Mouse (Mus musculus): ENCODE data around the gene Ntn1. TPM values are rescaled to one million over a fixed set of nuclear protein-coding genes. Genes with fewer than 3 reads are reported as not detected.

Gene Ntn1
- polyA plus RNA-seq, 1 experiment from 2014 or later = 17.7 TPM

GRCm38 (mm10) chr11:68286142-68286808 is 114.3 kb downstream of the Ntn1 start:
- Histone ChIP-seq H3K9ac (ENCODE audit: low read length) (peak overlapping the region; percentile 31; the same call in 1 of the 2 replicates), H3K4me2 (ENCODE audit: low read depth, low read length) (no peak overlapping the region), H3K36me3 (ENCODE audit: control insufficient read depth, insufficient read depth) (no peaks in the 10 kb centered on the region)

DNA sequence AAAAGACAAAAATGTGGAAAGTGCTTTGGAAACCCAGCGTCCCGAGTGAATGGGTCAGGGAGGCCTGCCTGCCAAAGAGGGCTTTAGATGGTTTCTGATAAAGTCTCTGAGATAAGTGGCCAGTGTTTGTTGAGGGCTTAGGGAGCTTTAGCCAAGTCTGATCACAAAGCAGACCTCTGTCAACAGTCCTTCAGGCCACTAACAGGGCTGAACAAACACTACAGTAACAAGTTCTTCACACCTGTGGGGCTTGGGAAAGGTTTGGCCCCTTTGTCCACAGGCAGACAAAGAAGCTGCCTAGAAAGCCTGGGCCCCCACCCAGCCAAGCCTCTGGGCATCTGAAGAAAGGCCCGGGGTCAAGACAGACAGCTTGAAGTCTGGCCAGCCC is 114.9 kb downstream of the Ntn1 start:
- peaks cover 16% of the 10 kb centered on the region for H3K4me1 ChIP-seq (ENCODE audit: control insufficient read depth, insufficient read depth, low read length)
- H3K9me3 ChIP-seq (replicated peaks; ENCODE audit: control insufficient read depth, low read length) = no peaks in the 10 kb centered on the region
- ATAC-seq (replicated peaks; ENCODE audit: extremely low read depth, insufficient read depth, low FRiP score) = no peak
- no peak overlapping the region for H3K4me2 ChIP-seq (ENCODE audit: low read depth, low read length)
- 33% methylated on average over 3 of the region's 3 CpGs for WGBS
- no peak overlapping the region for H3K4me3 ChIP-seq (ENCODE audit: low read length)
- H3K9ac ChIP-seq (ENCODE audit: low read length) = peak overlapping the region; percentile 31; the same call in 1 of the 2 replicates
- H3K27ac ChIP-seq (ENCODE audit: low read length) = 0 out of 2 replicates have a peak overlapping the region, but pooled peaks have one; percentile 25
- H3K27me3 ChIP-seq (ENCODE audit: control insufficient read depth, insufficient read depth, low read length) = no peaks in the 10 kb centered on the region
- no peaks in the 10 kb centered on the region for H3K36me3 ChIP-seq (ENCODE audit: control insufficient read depth, insufficient read depth)

More at GRCm38 (mm10) chr11:68286142-68286808, 114.3 kb downstream of the Ntn1 start:
- Histone ChIP-seq H3K27me3 (ENCODE audit: control insufficient read depth, insufficient read depth, low read length) (no peaks in the 10 kb centered on the region), H3K4me3 (ENCODE audit: low read length) (no peak overlapping the region), H3K4me1 (ENCODE audit: control insufficient read depth, insufficient read depth, low read length) (peaks cover 16% of the 10 kb centered on the region), H3K27ac (ENCODE audit: low read length) (0 out of 2 replicates have a peak overlapping the region, but pooled peaks have one; percentile 25), H3K9me3 (replicated peaks; ENCODE audit: control insufficient read depth, low read length) (no peaks in the 10 kb centered on the region)
- 45% methylated on average over 10 of the region's 10 CpGs for WGBS
- ATAC-seq (replicated peaks; ENCODE audit: extremely low read depth, insufficient read depth, low FRiP score) = peak; percentile 64; the same call in 1 of the 2 replicates

DNA sequence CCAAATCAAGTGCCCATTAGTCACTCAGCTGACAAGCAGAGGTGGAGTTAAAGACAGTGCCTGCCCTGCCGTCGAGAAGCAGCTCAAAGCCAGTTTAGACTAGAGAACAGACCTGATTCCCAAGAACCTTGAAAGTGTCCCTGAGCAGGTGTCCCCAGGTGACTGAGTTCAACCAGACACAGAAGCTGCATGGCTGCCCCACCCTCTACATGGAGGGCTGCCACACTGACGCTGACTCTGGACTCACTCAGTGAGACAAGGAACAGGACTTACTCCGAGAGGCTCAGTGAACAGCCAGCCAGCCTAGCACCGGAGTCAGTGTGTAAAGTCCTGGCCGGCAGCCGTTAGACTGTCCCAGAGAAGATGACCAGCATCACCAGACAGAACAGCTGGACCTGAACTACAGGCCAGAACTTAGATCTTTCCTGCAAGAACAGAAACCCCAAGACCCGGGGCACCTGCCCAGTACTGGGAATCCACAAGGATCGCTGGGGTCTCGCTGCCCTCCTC is 120.6 kb downstream of the Ntn1 start:
- Histone ChIP-seq H3K4me2 (ENCODE audit: low read depth, low read length) (no peak overlapping the region), H3K36me3 (ENCODE audit: control insufficient read depth, insufficient read depth) (0 out of 2 replicates have a peak, but pooled peaks cover 2% of the 10 kb centered on the region), H3K9me3 (replicated peaks; ENCODE audit: control insufficient read depth, low read length) (no peaks in the 10 kb centered on the region), H3K9ac (ENCODE audit: low read length) (no peak overlapping the region), H3K4me1 (ENCODE audit: control insufficient read depth, insufficient read depth, low read length) (no peaks in the 10 kb centered on the region), H3K27me3 (ENCODE audit: control insufficient read depth, insufficient read depth, low read length) (no peaks in the 10 kb centered on the region), H3K4me3 (ENCODE audit: low read length) (no peak overlapping the region), H3K27ac (ENCODE audit: low read length) (no peak overlapping the region)
- ATAC-seq (replicated peaks; ENCODE audit: extremely low read depth, insufficient read depth, low FRiP score) = no peak
- 71% methylated on average over 10 of the region's 10 CpGs for WGBS

DNA sequence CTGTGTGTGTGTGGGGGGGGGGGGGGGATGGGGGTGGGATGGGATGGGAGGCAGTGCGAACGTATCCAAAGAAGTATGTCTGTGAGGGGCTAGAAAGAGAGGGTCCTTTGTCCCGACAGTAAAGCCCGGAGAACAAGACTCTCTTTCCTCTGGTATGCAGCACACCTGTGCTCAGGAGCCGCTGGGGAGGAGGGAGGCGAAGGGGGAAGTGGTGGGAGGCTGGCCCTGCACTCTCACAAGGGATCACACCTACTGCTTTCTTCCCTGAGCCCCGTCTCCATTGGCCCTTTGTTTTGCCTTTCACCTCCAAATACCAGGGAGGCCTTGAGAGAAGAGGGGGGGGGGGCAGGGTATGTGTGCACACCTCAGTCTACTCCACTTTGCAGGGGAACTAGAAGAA is 123.7 kb downstream of the Ntn1 start:
- Histone ChIP-seq H3K27me3 (ENCODE audit: control insufficient read depth, insufficient read depth, low read length) (no peaks in the 10 kb centered on the region), H3K27ac (ENCODE audit: low read length) (no peak overlapping the region), H3K36me3 (ENCODE audit: control insufficient read depth, insufficient read depth) (0 out of 2 replicates have a peak, but pooled peaks cover 2% of the 10 kb centered on the region), H3K4me3 (ENCODE audit: low read length) (no peak overlapping the region), H3K9ac (ENCODE audit: low read length) (no peak overlapping the region), H3K4me1 (ENCODE audit: control insufficient read depth, insufficient read depth, low read length) (no peaks in the 10 kb centered on the region), H3K4me2 (ENCODE audit: low read depth, low read length) (no peak overlapping the region), H3K9me3 (replicated peaks; ENCODE audit: control insufficient read depth, low read length) (no peaks in the 10 kb centered on the region)
- ATAC-seq (replicated peaks; ENCODE audit: extremely low read depth, insufficient read depth, low FRiP score) = no peak
- WGBS = 57% methylated on average over 5 of the region's 7 CpGs

- H3K4me2 ChIP-seq (ENCODE audit: low read depth, low read length) = no peak overlapping the region
- no peak for ATAC-seq (replicated peaks; ENCODE audit: extremely low read depth, insufficient read depth, low FRiP score)
- H3K36me3 ChIP-seq (ENCODE audit: control insufficient read depth, insufficient read depth) = 0 out of 2 replicates have a peak, but pooled peaks cover 2% of the 10 kb centered on the region
- no peaks in the 10 kb centered on the region for H3K4me1 ChIP-seq (ENCODE audit: control insufficient read depth, insufficient read depth, low read length)
- H3K9me3 ChIP-seq (replicated peaks; ENCODE audit: control insufficient read depth, low read length) = no peaks in the 10 kb centered on the region
- WGBS = 69% methylated on average over 10 of the region's 10 CpGs
- H3K27me3 ChIP-seq (ENCODE audit: control insufficient read depth, insufficient read depth, low read length) = no peaks in the 10 kb centered on the region
- no peak overlapping the region for H3K4me3 ChIP-seq (ENCODE audit: low read length)
- H3K27ac ChIP-seq (ENCODE audit: low read length) = no peak overlapping the region
- H3K9ac ChIP-seq (ENCODE audit: low read length) = no peak overlapping the region
Measured at GRCm38 (mm10) chr11:68274331-68274811, 126.3 kb downstream of the Ntn1 start.

GRCm38 (mm10) chr11:68273855-68274254 is 126.8 kb downstream of the Ntn1 start:
- no peak overlapping the region for H3K4me3 ChIP-seq (ENCODE audit: low read length)
- 0 out of 2 replicates have a peak, but pooled peaks cover 2% of the 10 kb centered on the region for H3K36me3 ChIP-seq (ENCODE audit: control insufficient read depth, insufficient read depth)
- H3K27me3 ChIP-seq (ENCODE audit: control insufficient read depth, insufficient read depth, low read length) = no peaks in the 10 kb centered on the region
- H3K27ac ChIP-seq (ENCODE audit: low read length) = no peak overlapping the region
- no peak overlapping the region for H3K4me2 ChIP-seq (ENCODE audit: low read depth, low read length)
- no peak for ATAC-seq (replicated peaks; ENCODE audit: extremely low read depth, insufficient read depth, low FRiP score)
- H3K9ac ChIP-seq (ENCODE audit: low read length) = no peak overlapping the region
- H3K4me1 ChIP-seq (ENCODE audit: control insufficient read depth, insufficient read depth, low read length) = no peaks in the 10 kb centered on the region
- H3K9me3 ChIP-seq (replicated peaks; ENCODE audit: control insufficient read depth, low read length) = no peaks in the 10 kb centered on the region
- WGBS = 87% methylated on average over 12 of the region's 12 CpGs

DNA sequence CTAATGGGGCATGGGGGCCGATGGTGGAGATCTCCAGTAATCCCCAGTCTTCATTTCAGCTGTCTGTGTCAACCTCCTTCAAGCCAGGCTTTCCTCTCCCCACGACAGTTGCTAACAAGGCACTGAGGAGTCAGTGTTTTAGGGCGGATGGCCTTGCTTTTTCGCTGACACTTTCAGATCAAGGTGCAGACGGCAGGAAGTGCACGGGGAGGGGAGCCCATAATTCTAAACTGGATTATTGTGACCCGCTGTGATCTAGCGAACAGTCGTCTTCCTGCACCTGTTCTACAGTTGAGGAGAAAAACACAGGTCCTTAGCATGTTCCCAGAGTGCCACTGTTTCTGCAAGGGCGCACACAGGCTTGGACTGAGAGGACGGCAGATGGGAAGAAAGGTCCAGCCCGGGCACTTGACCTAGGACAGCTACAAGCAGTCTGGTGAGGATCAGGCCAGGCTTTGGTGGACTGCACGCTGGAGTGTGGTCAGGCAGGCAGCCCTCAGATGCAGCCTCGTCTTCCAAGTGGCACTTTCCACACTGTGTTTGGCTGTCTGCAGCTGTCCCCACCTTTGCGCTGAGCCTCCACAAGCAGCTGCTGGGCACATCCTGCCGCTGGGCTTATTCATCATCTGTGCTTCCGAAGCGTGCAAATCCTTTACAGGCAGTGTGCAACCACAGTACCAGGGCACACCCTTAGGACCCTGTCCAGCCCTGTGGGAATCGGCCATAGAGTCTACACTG is 129.7 kb downstream of the Ntn1 start:
- H3K9ac ChIP-seq (ENCODE audit: low read length) = no peak overlapping the region
- H3K4me2 ChIP-seq (ENCODE audit: low read depth, low read length) = no peak overlapping the region
- no peaks in the 10 kb centered on the region for H3K27me3 ChIP-seq (ENCODE audit: control insufficient read depth, insufficient read depth, low read length)
- 0 out of 2 replicates have a peak, but pooled peaks cover 2% of the 10 kb centered on the region for H3K36me3 ChIP-seq (ENCODE audit: control insufficient read depth, insufficient read depth)
- ATAC-seq (replicated peaks; ENCODE audit: extremely low read depth, insufficient read depth, low FRiP score) = peak; percentile 32; the same call in 1 of the 2 replicates
- no peaks in the 10 kb centered on the region for H3K4me1 ChIP-seq (ENCODE audit: control insufficient read depth, insufficient read depth, low read length)
- H3K9me3 ChIP-seq (replicated peaks; ENCODE audit: control insufficient read depth, low read length) = no peaks in the 10 kb centered on the region
- H3K4me3 ChIP-seq (ENCODE audit: low read length) = no peak overlapping the region
- peak overlapping the region; percentile 56; the same call in 1 of the 2 replicates for H3K27ac ChIP-seq (ENCODE audit: low read length)
- 69% methylated on average over 19 of the region's 19 CpGs for WGBS

DNA sequence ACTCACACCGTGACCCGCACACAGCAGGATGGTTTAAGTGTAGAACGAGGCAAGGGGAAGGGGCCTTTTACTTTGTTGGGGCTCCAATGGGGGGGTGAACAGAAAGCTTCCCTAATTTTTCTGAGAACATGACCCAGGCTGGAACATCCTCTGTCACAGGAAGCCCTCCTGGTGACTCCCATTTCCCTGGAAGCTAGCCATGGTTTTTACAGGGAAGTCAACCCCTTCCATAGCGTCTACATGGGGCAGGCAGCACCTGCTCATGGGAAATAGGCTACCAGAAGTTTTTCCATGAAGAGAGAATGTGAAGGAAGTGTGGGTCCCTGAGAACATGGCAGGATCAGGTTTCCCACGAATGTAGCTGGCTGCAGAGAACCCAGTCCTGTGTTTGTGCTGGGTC is 136.3 kb downstream of the Ntn1 start:
- H3K36me3 ChIP-seq (ENCODE audit: control insufficient read depth, insufficient read depth) = no peaks in the 10 kb centered on the region
- no peak overlapping the region for H3K9ac ChIP-seq (ENCODE audit: low read length)
- no peaks in the 10 kb centered on the region for H3K27me3 ChIP-seq (ENCODE audit: control insufficient read depth, insufficient read depth, low read length)
- no peak overlapping the region for H3K4me3 ChIP-seq (ENCODE audit: low read length)
- no peaks in the 10 kb centered on the region for H3K9me3 ChIP-seq (replicated peaks; ENCODE audit: control insufficient read depth, low read length)
- 77% methylated on average over 5 of the region's 5 CpGs for WGBS
- ATAC-seq (replicated peaks; ENCODE audit: extremely low read depth, insufficient read depth, low FRiP score) = no peak
- no peak overlapping the region for H3K4me2 ChIP-seq (ENCODE audit: low read depth, low read length)
- no peaks in the 10 kb centered on the region for H3K4me1 ChIP-seq (ENCODE audit: control insufficient read depth, insufficient read depth, low read length)
- H3K27ac ChIP-seq (ENCODE audit: low read length) = peak overlapping the region; percentile 9; the same call in 1 of the 2 replicates

DNA sequence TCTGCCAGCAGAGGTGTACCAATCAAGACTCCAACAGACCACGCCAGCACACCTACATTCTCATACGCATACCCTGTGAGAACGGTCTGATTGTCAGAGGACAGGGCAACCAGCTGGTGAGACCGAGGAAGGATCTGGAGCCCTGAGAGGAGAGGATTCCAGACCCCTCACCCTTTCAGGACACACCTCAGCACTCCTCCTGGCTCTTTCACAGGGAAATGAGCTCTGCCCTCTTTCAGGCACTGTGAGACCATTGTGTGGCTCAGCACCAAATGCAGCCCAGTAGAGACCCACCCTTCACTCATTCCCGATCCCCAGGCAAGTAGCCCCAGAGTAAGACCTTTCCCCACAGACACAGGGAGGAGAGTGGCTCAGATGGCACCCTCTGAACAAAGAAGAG is 137.5 kb downstream of the Ntn1 start:
- no peaks in the 10 kb centered on the region for H3K9me3 ChIP-seq (replicated peaks; ENCODE audit: control insufficient read depth, low read length)
- H3K9ac ChIP-seq (ENCODE audit: low read length) = no peak overlapping the region
- ATAC-seq (replicated peaks; ENCODE audit: extremely low read depth, insufficient read depth, low FRiP score) = no peak
- 92% methylated on average over 5 of the region's 5 CpGs for WGBS
- no peak overlapping the region for H3K27ac ChIP-seq (ENCODE audit: low read length)
- H3K4me2 ChIP-seq (ENCODE audit: low read depth, low read length) = no peak overlapping the region
- H3K36me3 ChIP-seq (ENCODE audit: control insufficient read depth, insufficient read depth) = no peaks in the 10 kb centered on the region
- H3K4me3 ChIP-seq (ENCODE audit: low read length) = no peak overlapping the region
- H3K4me1 ChIP-seq (ENCODE audit: control insufficient read depth, insufficient read depth, low read length) = no peaks in the 10 kb centered on the region
- no peaks in the 10 kb centered on the region for H3K27me3 ChIP-seq (ENCODE audit: control insufficient read depth, insufficient read depth, low read length)

Data from heart, embryonic 16.5 days (tissue).